Mouse (Mus musculus): ENCODE measurements around the gene Myg1. TPM values are rescaled to one million over a fixed set of nuclear protein-coding genes. Genes with fewer than 3 reads are reported as not detected.

The Myg1 gene
- polyA plus RNA-seq, 1 experiment: 38.9 TPM

DNA sequence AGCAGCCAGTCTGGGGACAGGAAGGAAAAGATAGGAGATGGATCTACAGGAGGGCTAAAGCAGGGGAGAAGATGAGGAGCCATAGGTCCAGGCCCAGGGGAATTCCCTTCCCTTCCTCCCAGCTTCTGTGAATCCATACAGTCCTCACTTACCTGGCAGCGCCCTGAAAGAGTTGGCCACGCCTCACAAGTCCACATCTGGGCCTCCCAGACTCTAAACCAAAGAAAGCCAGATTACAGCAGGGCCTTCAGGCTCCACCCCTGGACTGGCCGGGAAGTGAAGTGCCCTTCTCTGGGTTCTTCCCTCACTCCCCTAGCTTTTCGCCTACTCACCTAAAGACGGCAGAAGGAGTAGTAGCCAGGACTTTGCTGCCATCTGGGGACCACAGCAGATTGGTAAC is 8.1 kb downstream of the Myg1 start:
- 49% methylated on average over 5 of the region's 5 CpGs for WGBS
- DNase-seq (ENCODE audit: low read depth, low spot score): no peak

DNA sequence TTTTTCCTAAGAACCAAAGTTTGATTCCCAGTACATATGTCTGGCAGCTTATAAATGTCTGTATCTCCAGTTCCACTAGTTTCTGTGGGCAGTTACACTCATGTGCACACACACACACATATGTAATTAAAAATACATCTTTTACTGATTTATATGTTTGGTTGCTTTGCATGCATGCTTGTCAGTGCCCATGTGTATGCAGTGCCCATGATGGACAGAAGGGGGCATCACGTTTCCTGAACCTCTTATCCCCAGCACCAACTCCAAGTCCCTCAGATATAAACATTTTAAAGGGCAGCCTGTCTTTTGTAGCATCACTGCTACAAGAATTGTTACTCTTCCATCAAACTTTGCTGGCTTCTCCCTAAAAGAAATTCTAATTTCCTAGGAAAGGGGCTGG is 10.1 kb downstream of the Myg1 start:
- 9% methylated on average over 1 of the region's 1 CpGs for WGBS
- no peak for DNase-seq (ENCODE audit: low read depth, low spot score)

DNA sequence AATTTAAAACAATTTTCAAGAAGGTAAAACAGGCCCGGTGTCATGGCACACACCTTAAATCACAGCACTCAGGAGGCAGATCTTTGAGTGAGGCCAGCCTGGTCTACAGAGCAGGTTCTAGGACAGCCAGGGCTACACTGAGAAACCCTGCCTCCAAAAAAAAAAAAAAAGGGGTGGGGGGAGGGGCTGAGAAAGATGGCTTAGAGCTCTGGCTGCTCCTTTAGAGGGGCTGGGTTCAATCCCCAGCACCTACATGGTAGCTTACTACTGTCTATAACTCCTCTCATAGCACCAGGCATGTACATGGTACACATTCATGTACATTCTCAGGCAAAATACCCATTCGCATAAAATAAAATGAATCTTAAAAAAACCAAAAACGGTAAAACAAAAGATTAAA is 13.0 kb downstream of the Myg1 start:
- WGBS: 90% methylated on average over 3 of the region's 3 CpGs
- no peak for DNase-seq (ENCODE audit: low read depth, low spot score)

DNA sequence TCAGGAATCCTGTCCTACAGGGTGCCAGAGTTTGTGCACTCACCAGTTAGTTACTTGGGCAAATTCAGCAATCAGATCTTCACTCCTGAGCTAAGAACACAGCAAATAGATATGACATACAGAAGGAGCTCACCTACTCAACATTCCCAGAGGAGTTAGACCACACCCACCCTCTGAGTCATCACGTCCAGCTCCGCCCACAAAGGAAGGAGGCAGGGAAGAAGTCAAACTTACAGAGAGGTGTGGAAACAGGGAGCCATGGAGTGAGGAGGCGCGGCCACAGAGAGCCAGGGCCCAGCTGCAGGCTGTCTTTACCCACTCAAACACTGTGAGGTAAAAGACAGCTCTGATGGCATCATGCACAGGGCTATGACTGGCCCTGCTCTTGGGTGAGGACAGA is 14.9 kb downstream of the Myg1 start:
- no peak for DNase-seq (ENCODE audit: low read depth, low spot score)
- 41% methylated on average over 4 of the region's 4 CpGs for WGBS

DNA sequence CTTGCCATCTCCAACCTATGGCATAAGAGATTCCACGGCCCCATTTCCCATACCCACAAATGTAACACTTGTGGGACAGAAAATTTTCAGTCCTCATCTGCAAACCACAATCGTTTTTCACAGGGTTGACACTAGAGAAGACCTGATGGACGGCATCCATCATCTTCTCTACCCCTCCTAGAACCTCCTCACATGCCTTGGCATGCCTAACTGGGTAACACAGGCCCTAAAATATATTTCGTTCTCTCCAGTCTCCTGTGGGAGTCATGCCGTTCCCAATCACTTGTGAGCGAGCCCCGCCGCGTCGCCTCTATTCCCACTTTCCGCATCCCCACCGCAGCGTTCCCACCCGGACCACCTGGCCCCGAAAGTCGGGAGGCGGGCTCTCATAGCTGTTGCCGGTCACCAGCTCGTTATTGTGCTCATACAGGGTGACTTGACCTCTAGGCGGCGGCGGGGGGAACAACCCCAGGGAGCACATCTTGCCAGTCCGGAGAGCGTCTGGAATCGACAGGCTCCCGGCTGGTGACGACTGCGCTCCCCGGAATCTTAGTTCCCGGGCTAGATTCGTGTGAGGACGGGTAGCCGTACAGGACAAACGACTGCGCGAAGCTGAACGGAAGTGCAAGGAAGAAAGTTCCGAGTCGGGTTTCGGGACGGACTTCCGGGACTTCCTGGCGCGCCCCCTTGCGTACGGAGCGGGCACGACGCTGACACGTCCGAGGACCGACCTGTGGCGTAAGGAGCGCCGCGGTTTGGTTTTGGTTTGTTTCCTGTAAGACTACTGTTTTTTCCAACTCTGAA is 18.8 kb downstream of the Myg1 start, which contains the start of gene Aaas:
Aaas (minus strand) TSS at position 634 of the 804 bp plus-strand sequence.
- WGBS: under 1% methylated on average over 56 of the region's 56 CpGs
- DNase-seq (ENCODE audit: low read depth, low spot score): peak; percentile 87

DNA sequence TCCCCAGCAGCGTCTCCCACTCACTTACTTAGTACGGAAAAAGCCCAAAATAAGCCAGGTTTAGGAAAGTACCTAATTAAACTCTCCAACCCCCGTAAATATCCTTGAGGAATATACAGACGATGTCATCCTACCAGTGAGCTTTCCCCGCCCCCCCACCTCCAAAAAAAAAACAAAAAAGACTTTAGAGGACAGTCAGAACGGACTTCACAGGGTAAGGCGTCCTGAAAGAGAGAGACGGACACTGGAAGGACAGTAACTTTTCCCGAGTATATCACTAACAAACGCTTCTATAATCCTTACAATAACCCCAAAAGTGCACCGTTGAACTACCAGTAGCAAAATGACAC is 19.4 kb downstream of the Myg1 start:
- 5% methylated on average over 11 of the region's 11 CpGs for WGBS
- no peak for DNase-seq (ENCODE audit: low read depth, low spot score)

DNA sequence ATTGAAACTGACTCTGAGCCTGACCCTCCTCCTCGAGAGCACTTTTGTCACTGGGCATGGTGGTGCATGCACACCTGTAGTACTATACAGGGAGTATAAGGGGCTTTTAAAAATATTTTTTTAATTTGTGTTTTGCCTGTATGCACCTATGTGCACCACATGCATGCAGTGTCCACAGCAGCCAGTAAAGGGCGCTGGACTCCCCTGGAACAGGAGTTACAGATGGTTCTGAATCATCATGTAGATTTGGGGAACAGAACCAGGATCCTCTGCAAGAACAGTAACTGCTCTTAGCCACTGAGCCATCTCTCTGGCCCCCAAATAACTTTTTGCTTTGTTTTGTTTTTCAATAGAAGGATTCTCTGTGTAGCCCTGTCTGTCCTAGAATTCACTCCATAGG is 20.7 kb downstream of the Myg1 start:
- 59% methylated on average over 2 of the region's 2 CpGs for WGBS
- no peak for DNase-seq (ENCODE audit: low read depth, low spot score)

DNA sequence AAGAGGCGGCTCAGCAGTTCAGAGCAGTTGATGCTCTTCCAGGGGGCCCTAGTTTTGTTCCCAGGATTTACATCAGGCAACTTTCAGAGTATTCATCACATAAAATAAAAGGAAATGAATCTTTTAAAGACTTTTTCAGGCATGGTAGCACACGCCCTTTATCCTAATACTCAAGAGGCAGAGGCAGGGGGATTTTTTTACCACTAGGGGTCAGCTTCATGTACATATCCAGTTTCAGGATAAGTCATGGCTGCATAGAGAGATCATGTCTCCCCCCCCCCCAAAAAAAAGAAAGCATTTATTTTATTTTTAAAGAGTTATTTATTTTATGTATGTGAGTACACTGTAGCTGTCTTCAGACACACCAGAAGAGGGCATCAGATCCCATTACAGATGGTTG is 22.5 kb downstream of the Myg1 start:
- no peak for DNase-seq (ENCODE audit: low read depth, low spot score)
- WGBS: 84% methylated on average over 2 of the region's 2 CpGs

DNA sequence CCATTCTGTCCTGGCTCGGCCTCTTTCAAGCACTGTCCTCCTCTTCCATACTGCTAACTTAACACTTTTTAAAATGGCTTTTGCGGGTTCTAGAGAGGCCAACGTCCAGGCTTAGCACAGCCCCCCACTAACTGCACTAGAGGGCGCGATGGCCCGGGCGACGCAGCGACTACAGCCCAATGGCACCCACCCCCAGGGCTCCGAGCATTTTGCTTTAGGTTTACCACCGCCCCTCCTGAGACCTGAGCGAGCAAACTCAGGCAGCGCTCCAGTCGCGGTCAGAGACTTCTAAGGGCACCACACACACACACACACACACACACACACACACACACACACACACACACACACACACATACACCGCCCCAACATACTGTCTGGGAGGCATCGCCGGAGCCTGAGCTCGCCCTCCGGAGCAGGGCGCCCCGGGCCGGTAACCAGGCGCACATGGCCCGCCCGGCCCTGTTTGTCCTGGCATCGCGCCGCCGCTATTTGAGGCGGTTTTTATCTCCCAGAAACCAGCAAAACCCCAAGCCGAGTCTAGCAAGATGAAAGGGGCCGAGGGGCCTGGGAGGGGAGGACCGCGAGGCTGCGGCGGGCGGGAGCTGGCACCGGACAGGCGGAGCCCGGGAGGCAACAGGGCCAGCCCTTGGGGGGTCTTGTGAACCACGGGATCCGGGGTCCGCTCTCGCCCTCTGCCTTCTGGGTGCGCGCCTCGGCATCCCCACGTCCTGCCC is 23.8 kb downstream of the Myg1 start:
- no peak for DNase-seq (ENCODE audit: low read depth, low spot score)
- 1% methylated on average over 49 of the region's 49 CpGs for WGBS

DNA sequence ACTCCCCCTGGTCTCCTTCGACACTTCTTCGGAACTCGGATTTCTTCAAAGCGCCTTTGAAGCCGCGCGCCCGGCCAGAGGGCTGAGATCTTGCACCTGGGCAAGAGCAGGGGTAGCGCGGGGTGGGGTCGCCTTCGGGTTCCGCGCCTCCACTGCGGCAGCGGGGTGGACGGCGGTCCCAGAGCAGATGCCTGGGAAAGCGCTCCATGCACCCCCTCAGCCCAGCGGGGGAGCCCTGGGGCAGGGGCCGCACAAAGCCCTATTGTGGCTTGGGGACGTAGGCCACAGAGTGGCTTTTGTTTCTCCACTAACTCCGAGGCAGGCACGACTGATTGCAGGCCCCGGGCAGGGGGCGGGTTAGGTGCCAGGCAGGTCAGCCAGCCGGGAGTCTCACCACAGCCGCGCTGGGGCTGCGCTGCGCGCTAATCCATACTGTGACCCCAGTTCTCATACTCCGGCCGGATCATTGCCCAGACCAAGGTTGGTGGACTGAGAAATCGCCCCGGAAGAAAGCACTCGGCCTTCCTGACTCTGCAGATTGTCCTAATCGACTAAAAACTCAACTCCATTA is 24.4 kb downstream of the Myg1 start:
- WGBS: 18% methylated on average over 38 of the region's 38 CpGs
- DNase-seq (ENCODE audit: low read depth, low spot score): no peak

DNA sequence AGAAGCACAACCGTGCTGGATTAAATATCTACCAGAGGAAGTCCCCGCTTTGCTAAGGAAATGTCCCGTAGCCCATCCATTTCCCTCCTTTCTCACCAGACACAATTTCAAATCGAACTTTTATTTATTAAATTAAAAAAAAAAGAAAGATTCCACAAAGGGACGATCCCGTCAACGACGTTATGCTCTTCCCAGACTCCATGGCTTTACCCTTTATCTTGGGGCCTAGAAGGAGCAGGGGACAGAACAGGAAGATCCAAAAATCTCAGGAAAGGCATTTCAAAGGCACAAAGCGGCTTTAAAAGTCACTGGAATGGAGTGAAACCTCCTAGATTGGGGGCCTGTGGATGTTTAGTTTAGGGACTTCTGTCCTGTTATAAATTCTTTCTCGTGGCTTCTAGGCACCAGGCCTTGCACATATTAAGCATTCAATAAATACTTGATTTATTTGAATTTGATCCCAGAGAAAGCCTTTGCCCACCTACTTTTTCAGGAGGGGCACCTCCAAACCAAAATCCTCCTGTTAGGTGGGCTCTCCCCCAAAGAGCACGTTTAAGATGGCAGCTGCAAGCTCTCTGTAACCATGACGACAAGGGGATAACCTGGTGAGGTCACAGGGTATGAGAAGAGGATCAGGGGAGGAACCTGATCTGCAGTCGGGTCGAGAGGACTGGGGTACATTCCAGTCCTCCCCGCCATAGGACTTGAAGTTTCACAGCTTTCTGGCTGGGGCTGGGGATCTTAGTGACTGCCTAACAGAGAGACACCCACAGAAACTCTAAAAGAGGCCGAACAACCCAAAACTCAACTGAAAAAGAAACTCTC is 25.2 kb downstream of the Myg1 start:
- no peak for DNase-seq (ENCODE audit: low read depth, low spot score)
- WGBS: 73% methylated on average over 16 of the region's 16 CpGs

DNA sequence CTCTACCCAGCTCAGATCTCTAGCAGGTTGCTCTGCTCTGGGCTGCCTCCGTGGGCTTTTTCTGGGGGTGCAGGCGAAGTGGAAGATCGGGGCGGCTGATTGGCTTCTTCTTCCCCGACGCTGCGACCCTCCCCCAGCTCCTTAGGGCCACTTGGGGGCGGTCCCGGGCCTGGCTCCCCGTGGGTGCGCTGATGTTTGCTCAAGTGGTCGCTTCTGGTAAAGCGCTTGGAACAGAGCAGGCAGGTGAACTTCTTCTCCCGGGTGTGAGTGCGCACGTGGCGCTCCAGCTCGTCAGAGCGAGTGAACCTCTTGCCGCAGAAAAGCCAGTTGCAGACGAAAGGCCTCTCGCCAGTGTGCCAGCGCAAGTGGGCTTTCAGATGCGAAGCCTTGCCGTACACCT is 26.6 kb downstream of the Myg1 start:
- 14% methylated on average over 25 of the region's 25 CpGs for WGBS
- DNase-seq (ENCODE audit: low read depth, low spot score): no peak

DNA sequence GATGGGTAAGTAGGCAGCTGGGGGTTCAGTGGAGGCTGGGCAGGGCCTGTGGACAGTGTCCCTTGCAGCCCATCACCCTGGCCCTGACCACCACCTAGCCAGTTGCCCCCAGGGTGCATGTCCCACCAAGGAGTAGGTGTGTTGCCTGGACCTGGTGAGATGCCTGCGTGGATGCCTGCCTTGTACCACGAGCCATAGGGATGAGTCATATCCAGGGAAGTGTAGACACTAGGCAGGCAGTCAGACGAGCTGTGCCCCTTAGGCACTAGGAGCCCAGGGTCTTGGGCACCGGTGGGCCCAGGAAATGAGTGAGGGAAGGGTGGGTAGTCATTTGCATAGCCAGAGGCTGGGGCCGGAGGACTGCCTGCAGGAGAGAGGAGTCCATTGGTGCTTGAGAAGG is 27.3 kb downstream of the Myg1 start:
- 28% methylated on average over 5 of the region's 5 CpGs for WGBS
- no peak for DNase-seq (ENCODE audit: low read depth, low spot score)

DNA sequence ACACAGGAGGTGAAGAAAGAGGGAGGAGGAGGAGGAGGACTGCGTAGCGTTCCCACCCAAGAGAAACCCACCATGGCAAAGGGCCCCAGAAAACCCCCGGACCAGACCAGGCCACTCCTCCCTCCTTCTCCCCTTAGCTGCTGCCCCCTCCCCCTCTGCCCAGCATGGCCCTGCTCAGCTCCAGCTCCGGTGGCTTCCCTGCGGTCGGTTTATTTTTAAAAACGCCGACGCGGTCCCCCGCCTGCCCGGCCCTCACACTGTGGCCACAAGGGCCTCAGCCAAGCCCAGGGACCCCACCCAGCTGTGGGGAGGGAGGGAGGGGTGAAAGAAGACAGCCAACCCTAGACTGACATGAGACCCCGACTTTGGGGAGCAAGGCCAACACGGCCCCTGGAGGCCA is 31.1 kb downstream of the Myg1 start:
- no peak for DNase-seq (ENCODE audit: low read depth, low spot score)

DNA sequence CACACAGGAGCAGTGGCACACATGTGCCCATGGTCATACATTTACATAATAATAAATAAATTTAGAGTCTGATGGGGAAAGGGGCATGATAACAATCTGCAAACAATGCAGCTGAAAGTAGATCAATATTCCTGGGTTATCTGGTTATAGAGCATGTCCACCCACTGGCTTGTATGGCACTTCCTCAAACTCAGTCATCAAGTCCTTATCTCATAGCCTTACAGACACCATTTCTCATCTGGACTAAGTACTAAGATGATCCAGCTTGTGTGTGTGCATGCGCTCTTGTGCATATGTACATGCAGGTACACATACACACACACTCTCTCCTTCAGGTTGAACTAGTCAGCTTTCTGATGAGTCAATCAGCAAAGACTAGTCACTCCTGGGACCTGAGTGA is 33.2 kb downstream of the Myg1 start:
- no peak for DNase-seq (ENCODE audit: low read depth, low spot score)
- 83% methylated on average over 1 of the region's 1 CpGs for WGBS

More for the DNA sequence above, 31.1 kb downstream of the Myg1 start:
- WGBS: 18% methylated on average over 14 of the region's 14 CpGs

DNA sequence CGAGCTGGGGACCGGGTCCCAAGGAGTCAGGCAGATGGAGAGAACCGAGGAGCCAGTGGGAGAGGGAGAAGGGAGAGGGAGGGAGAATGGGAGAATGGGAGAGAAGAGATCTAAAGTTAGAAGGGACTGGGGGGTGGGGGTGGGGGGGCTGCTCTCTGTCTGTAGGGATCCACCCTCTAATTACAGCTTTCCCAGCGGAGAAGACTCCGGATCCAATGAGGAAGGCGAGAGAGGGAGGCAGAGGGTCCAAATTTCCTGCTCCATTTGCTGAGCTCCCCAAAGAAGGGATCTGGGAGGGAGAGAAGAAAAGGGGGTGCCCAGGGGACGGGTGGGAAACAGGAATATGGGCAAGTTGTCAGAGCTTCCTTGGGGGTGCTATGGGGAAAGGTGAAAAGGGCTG is 34.7 kb downstream of the Myg1 start:
- no peak for DNase-seq (ENCODE audit: low read depth, low spot score)
- WGBS: 15% methylated on average over 7 of the region's 7 CpGs

DNA sequence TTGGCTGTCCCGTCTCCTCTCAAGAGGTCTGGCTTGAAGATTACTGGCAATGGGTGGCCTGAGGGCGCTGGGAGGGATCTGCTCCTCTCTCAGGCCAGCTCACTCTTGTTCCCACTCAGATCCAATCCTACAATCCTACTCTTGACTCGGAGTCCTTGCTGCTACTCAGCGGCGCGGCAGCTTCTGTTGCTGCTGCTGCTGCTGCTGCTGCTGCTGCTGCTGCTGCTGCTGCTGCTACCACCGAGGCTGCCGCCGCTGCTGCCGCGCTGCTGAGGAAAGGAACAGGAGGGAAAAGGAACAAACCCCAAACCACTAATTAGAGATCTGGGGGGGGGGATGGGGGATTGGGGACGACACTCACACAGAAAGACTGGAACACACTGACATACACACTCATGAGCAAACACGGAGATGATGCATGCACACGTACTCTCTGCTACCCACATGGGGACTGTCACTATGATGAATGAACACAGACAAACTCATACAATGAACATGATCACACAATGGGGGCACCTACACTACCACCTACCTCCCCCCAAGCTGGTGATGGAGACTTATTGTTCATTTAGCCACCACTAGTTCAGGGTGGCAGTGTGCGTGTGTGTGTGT is 35.3 kb downstream of the Myg1 start, which contains the start of gene Sp7:
Sp7 (minus strand) TSS at position 450 of the 612 bp plus-strand sequence.
- 15% methylated on average over 15 of the region's 15 CpGs for WGBS
- no peak for DNase-seq (ENCODE audit: low read depth, low spot score)

DNA sequence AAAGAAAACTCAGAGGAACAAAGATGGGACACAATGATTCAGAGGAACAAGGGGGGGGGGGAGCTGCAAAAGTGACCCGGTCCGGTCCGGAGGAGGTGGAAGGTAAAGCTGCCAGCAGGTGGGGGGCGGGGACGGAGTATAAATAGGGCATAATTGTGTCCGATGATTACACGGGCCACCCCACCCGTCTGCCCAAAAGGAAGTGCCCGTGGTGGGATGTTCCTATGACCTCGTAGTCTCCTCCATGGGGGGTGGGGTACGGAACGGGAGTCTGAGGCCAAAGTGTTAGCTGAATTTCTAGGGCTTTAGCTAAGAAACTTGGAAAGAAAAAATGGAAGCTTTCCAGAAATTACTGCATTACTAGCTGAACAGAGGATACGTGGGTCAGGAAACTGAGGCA is 38.5 kb downstream of the Myg1 start:
- no peak for DNase-seq (ENCODE audit: low read depth, low spot score)
- WGBS: 9% methylated on average over 13 of the region's 13 CpGs

DNA sequence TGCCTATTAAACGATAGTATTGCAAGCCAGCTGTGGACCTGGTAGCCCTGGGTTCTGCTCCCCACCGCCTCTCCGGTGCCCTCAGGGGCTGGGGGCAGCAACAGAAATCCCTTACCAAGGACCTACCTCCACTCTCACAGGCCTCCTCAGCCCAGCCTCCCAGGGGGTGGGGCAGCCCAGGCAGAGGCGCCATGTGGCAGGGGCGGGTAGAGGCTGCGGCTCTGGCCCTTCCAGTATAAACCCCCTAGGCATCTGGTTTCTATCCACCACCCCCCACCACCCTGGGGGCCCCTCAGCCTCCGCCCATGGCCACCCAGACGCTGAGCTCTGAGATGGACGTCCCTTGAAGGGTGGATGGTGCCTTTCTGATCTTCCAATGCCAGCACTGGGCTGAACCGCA is 39.2 kb downstream of the Myg1 start:
- 20% methylated on average over 10 of the region's 10 CpGs for WGBS
- DNase-seq (ENCODE audit: low read depth, low spot score): no peak

All from large intestine, adult 2 months (tissue).